Mouse (Mus musculus) liver, embryonic 15.5 days (tissue): ENCODE data around the gene Asic2. TPM values are rescaled to one million over a fixed set of nuclear protein-coding genes. Genes with fewer than 3 reads are reported as not detected.

Experiments
- ATAC-seq: fragments of 200-750 bp; cut with Nextera tagmentation; 2 replicates; pipeline ENCODE4 v1.8.0; 2017; ENCODE audit warnings: moderate number of reproducible peaks, mild to moderate bottlenecking, moderate library complexity; ENCODE audit not compliant: insufficient read depth
- H3K27ac ChIP-seq: fragments of 300-500 bp; sonication (generic); replicated peaks from 2 replicates; pipeline ENCODE4 v1.5.1; 2015; ENCODE audit warnings: mild to moderate bottlenecking, inconsistent platforms
- H3K27me3 ChIP-seq: fragments of 300-500 bp; sonication (generic); 2 replicates; pipeline ENCODE4 v1.6.1; 2015; ENCODE audit warnings: mild to moderate bottlenecking, inconsistent platforms
- H3K36me3 ChIP-seq: fragments of 300-500 bp; sonication (generic); replicated peaks from 2 replicates; pipeline ENCODE4 v1.6.1; 2015; ENCODE audit warnings: moderate library complexity, mild to moderate bottlenecking, inconsistent platforms
- H3K4me1 ChIP-seq: fragments of 300-500 bp; sonication (generic); replicated peaks from 2 replicates; pipeline ENCODE4 v1.6.1; 2015; ENCODE audit warnings: inconsistent platforms
- H3K4me2 ChIP-seq: fragments of 300-500 bp; sonication (generic); 2 replicates; pipeline ENCODE4 v1.6.1; 2015; ENCODE audit warnings: moderate library complexity, mild to moderate bottlenecking, inconsistent platforms
- H3K4me3 ChIP-seq: fragments of 300-500 bp; sonication (generic); replicated peaks from 2 replicates; pipeline ENCODE4 v1.5.1; 2015; ENCODE audit warnings: mild to moderate bottlenecking, inconsistent platforms
- H3K9ac ChIP-seq: fragments of 300-500 bp; sonication (generic); 2 replicates; pipeline ENCODE4 v1.6.1; 2015; ENCODE audit warnings: moderate library complexity, mild to moderate bottlenecking, inconsistent platforms
- H3K9me3 ChIP-seq: fragments of 300-500 bp; sonication (generic); replicated peaks from 2 replicates; pipeline ENCODE4 v1.6.1; 2016; ENCODE audit warnings: inconsistent platforms
- WGBS: fragments of 180-500 bp; shearing (Covaris S2); methylation state at CpG from one replicate; pipeline ENCODE4 v1.1.7; 2015; ENCODE audit warnings: mixed read lengths; ENCODE audit not compliant: insufficient replicate concordance; 5-methylcytosine and 5-hydroxymethylcytosine counted together
- polyA plus RNA-seq: library from polyadenylated mRNA; unstranded; fragments of >200 nt; fragmentation: Nextera tagmentation; extraction: Ambion mirVana; gene quantifications from 2 replicates; pipeline ENCODE4 v1.2.1, GENCODE M21; 2015

The Asic2 gene
- polyA plus RNA-seq, 1 experiment from 2014 or later: 0.03 TPM

DNA sequence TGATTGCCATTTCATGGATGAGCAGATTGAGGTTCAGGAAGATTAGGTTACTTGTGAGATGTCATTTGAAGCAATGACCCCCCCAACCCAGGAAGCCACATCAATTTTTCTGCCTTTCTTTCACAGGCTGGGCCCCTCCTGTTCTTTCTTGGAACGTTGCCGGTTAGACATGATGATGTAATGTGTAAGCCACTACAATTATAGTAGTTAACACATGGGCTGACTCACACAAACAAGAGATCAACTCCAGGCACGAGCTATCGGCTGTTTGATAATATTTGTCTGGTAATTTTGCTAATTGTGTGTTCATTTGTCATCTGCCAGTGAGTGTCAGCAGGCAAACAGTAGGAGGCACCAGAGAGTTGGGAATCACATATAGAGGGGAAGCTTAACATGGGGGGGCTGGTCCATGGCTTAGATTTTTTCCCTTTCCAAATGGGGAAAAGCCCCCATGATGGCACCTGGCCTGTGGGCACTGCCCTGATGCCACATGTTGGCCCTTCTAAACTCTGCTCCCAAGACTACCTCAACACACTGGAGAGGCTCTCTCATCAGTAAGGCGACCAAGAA, 198.5 kb downstream of the Asic2 start:
- H3K4me2 ChIP-seq: no peak overlapping the region
- no peak overlapping the region for H3K4me3 ChIP-seq
- no peak overlapping the region for H3K27ac ChIP-seq
- H3K36me3 ChIP-seq: no peaks in the 10 kb centered on the region
- no peaks in the 10 kb centered on the region for H3K27me3 ChIP-seq
- no peaks in the 10 kb centered on the region for H3K4me1 ChIP-seq
- no peaks in the 10 kb centered on the region for H3K9me3 ChIP-seq
- ATAC-seq: no peak
- H3K9ac ChIP-seq: no peak overlapping the region
- WGBS: 44% methylated on average over 5 of the region's 5 CpGs

DNA sequence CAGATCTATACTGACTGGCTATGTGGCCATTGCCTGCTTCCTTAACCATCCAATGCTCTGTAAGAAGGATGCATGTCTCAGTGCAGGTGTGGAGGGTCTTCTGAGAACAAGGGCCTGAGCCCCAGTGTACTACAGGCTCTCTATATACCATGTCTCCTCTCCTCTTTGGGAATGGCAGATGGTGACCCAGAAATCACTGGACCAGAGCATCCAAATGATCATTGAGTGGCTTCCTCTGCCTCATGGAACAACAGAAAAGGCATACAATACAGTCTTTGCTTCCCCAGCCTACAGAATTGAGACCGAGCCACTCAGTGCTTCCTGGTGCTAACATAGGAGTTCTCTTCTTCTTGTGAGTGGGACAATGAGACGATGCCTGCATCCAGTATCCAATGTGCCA, 200.0 kb downstream of the Asic2 start:
- 62% methylated on average over 2 of the region's 2 CpGs for WGBS
- ATAC-seq: no peak
- no peak overlapping the region for H3K9ac ChIP-seq
- H3K27ac ChIP-seq: no peak overlapping the region
- H3K4me2 ChIP-seq: no peak overlapping the region
- no peak overlapping the region for H3K4me3 ChIP-seq
- no peaks in the 10 kb centered on the region for H3K27me3 ChIP-seq
- no peaks in the 10 kb centered on the region for H3K36me3 ChIP-seq
- H3K4me1 ChIP-seq: no peaks in the 10 kb centered on the region
- H3K9me3 ChIP-seq: no peaks in the 10 kb centered on the region

DNA sequence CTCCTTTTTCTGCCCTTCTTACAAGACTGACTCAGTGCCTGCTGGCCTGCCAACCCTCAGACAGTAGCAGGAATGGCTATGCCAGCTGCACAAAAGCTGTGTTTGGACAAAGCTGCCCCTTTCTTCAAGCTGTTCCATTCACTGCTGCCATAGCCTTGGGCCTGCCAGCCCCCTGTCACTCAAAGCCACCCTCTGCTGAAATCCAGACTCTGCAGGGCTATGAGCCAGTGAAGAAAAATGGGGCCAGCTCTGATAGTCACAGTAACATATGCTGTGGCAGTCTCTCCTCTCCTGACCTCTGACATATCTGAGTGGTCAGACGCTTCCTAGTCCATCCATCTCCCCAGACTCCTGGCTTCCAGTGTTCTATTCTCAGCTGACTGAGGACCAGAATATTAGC, 200.5 kb downstream of the Asic2 start:
- 44% methylated on average over 1 of the region's 1 CpGs for WGBS
- no peaks in the 10 kb centered on the region for H3K36me3 ChIP-seq

DNA sequence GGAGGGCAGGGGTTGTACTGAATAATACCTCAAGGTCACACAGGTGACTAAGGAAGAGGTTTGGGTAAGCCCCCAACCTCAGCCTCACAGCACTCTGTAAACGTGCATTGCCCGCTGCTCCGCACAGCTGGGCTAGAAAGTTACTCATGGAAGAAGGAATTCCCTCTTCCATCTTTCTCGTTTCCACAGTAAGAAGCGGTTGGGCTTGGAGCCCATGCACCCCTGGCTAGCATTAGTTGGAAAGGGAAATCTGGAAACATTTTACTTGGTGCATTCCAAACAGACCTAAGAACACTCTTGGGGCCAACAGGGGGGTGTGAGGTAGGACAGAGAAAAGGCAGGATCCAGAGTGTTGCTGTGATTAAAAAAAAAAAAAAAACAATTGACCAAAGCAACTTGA, 203.0 kb downstream of the Asic2 start:
- no peak overlapping the region for H3K4me2 ChIP-seq
- no peaks in the 10 kb centered on the region for H3K36me3 ChIP-seq
- no peak for ATAC-seq
- no peaks in the 10 kb centered on the region for H3K27me3 ChIP-seq
- no peaks in the 10 kb centered on the region for H3K4me1 ChIP-seq
- H3K4me3 ChIP-seq: no peak overlapping the region
- no peaks in the 10 kb centered on the region for H3K9me3 ChIP-seq
- H3K27ac ChIP-seq: no peak overlapping the region
- 65% methylated on average over 5 of the region's 5 CpGs for WGBS
- no peak overlapping the region for H3K9ac ChIP-seq

More for the DNA sequence above, 200.5 kb downstream of the Asic2 start:
- ATAC-seq: no peak
- no peak overlapping the region for H3K4me2 ChIP-seq
- no peaks in the 10 kb centered on the region for H3K4me1 ChIP-seq
- no peaks in the 10 kb centered on the region for H3K27me3 ChIP-seq
- no peak overlapping the region for H3K4me3 ChIP-seq
- no peak overlapping the region for H3K27ac ChIP-seq
- H3K9me3 ChIP-seq: no peaks in the 10 kb centered on the region
- no peak overlapping the region for H3K9ac ChIP-seq

DNA sequence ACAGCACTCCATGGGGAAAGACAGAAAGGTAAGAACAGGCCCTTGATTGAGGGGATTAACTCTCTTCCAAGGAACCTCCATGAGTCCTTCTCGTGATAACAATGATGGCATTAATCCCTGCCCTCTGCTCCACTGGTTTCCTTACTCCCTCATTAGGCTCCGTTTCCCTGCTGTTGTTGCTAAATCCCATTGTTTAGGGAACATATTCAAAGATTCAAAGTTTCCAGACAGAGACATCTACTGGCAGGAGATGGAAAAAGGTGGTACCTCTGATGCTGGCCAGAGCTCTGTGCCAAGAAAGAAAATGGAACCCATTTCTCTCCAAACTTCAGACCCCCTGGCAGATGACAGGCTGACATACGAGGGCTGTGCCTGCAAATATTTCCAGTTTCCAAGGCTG, 203.5 kb downstream of the Asic2 start:
- H3K4me3 ChIP-seq: no peak overlapping the region
- no peaks in the 10 kb centered on the region for H3K4me1 ChIP-seq
- no peaks in the 10 kb centered on the region for H3K27me3 ChIP-seq
- no peak overlapping the region for H3K4me2 ChIP-seq
- H3K9ac ChIP-seq: no peak overlapping the region
- no peaks in the 10 kb centered on the region for H3K36me3 ChIP-seq
- WGBS: 15% methylated on average over 3 of the region's 3 CpGs
- H3K27ac ChIP-seq: no peak overlapping the region
- H3K9me3 ChIP-seq: no peaks in the 10 kb centered on the region
- ATAC-seq: no peak

DNA sequence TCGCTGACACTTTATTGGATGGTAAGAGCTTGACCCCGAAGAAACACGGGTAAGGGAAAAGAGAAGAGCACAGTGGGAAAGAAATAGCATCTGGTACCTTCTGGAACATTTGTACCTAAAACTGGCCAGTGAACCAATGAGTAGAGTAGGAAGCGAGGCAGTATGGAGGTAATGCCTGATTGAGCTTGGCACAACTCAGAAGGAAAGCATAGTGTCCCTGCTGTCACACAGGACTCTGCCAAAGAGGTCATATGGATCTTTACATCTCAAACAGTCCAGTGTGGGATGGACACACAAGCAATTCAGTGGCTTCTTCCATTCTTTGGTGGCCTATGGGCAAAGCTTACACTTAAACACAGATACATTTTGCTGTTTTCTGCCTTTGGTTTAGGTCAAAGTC, 211.0 kb downstream of the Asic2 start:
- Histone ChIP-seq H3K36me3 (no peaks in the 10 kb centered on the region), H3K4me1 (no peaks in the 10 kb centered on the region), H3K9me3 (no peaks in the 10 kb centered on the region), H3K9ac (no peak overlapping the region), H3K4me3 (no peak overlapping the region), H3K27me3 (no peaks in the 10 kb centered on the region), H3K27ac (no peak overlapping the region), H3K4me2 (no peak overlapping the region)
- WGBS: 62% methylated on average over 4 of the region's 4 CpGs
- ATAC-seq: no peak

DNA sequence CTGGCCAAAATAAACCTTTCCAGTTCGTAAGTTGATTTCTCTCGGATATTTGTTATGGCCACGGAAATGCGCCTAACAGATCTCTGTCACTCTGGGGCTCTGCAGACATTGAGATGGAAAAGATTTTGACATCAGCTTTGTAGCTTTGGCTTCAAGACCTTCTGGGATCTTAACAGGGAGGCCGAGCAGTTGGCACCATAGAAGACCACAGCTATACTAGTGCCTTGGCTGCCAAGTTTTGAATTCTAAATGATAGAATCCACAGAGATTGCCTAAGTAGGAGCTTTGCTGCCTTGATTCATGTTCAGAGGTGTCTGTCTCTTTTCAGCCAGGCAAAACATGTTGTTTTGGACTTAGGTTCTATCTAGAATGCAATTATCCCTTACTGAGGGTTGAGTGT, 217.4 kb downstream of the Asic2 start:
- no peaks in the 10 kb centered on the region for H3K4me1 ChIP-seq
- WGBS: 72% methylated on average over 5 of the region's 5 CpGs
- H3K27me3 ChIP-seq: no peaks in the 10 kb centered on the region
- ATAC-seq: no peak
- H3K9ac ChIP-seq: no peak overlapping the region
- no peak overlapping the region for H3K4me2 ChIP-seq
- H3K27ac ChIP-seq: no peak overlapping the region
- H3K4me3 ChIP-seq: no peak overlapping the region
- no peaks in the 10 kb centered on the region for H3K9me3 ChIP-seq
- no peaks in the 10 kb centered on the region for H3K36me3 ChIP-seq

DNA sequence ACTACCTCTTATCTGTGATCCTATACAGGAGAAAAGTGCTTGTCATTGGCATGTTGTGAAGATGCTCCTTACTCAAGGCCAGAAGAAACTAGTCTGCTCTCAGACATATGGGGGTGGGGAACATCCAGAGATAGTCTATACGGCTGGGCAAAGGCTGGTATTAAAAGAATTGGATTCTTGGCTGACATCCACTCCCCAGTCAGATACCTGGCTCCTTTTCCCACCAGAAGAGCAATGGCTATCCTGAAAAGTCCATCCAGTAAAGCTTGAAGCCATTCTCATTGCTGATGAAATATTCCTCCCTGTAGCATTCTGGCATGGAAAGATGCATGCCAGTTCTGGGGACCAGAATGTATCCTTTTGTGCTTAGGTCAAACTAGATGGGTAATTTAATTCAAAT, 218.2 kb downstream of the Asic2 start:
- Histone ChIP-seq H3K9me3 (no peaks in the 10 kb centered on the region), H3K36me3 (no peaks in the 10 kb centered on the region), H3K27ac (no peak overlapping the region), H3K27me3 (no peaks in the 10 kb centered on the region), H3K4me1 (no peaks in the 10 kb centered on the region), H3K4me3 (no peak overlapping the region), H3K9ac (no peak overlapping the region), H3K4me2 (no peak overlapping the region)
- WGBS: 40% methylated on average over 1 of the region's 1 CpGs
- no peak for ATAC-seq

DNA sequence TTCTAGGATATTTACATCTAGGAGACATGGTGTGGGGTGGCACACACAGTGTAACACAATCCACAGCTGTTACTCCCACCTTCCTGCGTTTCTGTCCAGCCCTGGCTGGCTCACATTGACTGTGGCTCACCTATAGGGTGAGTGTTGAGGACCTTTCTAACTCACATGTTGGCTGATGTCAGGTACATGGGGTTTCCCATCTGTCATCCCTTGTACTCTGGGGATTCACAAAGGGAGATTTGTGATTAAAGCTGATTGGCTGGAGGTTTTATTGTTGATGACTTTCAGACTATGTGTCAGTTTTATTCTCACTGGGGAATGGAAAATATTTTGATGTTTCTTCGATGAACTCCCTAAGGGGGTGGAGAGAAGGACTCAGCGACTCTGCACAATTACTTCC, 229.3 kb downstream of the Asic2 start:
- ATAC-seq: no peak
- H3K27me3 ChIP-seq: no peaks in the 10 kb centered on the region
- no peak overlapping the region for H3K4me3 ChIP-seq
- no peak overlapping the region for H3K27ac ChIP-seq
- no peak overlapping the region for H3K9ac ChIP-seq
- H3K4me2 ChIP-seq: no peak overlapping the region
- H3K36me3 ChIP-seq: no peaks in the 10 kb centered on the region
- WGBS: 29% methylated on average over 3 of the region's 3 CpGs
- no peaks in the 10 kb centered on the region for H3K9me3 ChIP-seq
- H3K4me1 ChIP-seq: no peaks in the 10 kb centered on the region

DNA sequence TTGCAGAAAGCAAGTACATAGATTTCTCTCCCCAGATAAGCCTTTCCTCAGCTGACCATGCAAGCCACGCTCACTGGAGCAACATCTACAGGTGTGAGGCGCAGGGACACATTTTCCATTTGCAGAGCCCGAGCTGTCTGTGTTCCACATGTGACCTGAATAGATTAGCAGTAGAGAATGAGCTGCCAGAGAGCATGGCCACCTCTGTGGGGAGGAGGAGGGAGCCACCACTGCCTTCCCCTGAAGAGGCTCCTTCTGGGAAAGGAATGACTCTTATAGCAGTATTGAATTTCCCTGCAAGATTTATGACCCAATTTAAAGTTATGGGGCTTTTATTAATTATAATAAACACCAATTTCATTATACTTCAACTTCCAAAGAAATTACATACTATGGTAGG, 230.5 kb downstream of the Asic2 start:
- Histone ChIP-seq H3K4me2 (no peak overlapping the region), H3K27ac (no peak overlapping the region), H3K27me3 (no peaks in the 10 kb centered on the region), H3K4me3 (no peak overlapping the region), H3K4me1 (no peaks in the 10 kb centered on the region), H3K9me3 (no peaks in the 10 kb centered on the region), H3K9ac (no peak overlapping the region), H3K36me3 (no peaks in the 10 kb centered on the region)
- no peak for ATAC-seq
- 46% methylated on average over 3 of the region's 3 CpGs for WGBS

DNA sequence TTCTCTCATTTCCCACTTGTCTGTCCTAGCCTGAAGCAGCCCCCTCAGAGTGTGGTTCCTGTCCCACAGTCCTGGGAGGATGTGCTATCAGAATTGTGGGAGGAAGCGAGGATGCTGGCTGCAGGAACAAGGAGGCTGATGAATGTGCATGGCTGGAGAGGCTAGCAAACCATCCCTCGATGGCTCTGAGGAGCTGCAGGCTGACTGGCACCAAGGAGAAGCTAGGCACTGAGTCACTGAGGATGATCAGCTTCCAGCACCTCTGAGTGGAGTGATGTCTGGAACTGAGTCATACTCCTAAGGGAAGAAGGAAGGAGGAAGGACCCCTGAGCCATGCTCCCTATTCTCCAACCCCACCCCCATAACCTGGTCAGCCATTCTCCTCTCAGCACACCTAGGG, 246.2 kb downstream of the Asic2 start:
- no peaks in the 10 kb centered on the region for H3K36me3 ChIP-seq
- no peak overlapping the region for H3K27ac ChIP-seq
- ATAC-seq: no peak
- H3K9me3 ChIP-seq: no peaks in the 10 kb centered on the region
- H3K4me1 ChIP-seq: no peaks in the 10 kb centered on the region
- no peak overlapping the region for H3K4me2 ChIP-seq
- no peaks in the 10 kb centered on the region for H3K27me3 ChIP-seq
- 46% methylated on average over 2 of the region's 2 CpGs for WGBS
- H3K4me3 ChIP-seq: no peak overlapping the region
- H3K9ac ChIP-seq: no peak overlapping the region

DNA sequence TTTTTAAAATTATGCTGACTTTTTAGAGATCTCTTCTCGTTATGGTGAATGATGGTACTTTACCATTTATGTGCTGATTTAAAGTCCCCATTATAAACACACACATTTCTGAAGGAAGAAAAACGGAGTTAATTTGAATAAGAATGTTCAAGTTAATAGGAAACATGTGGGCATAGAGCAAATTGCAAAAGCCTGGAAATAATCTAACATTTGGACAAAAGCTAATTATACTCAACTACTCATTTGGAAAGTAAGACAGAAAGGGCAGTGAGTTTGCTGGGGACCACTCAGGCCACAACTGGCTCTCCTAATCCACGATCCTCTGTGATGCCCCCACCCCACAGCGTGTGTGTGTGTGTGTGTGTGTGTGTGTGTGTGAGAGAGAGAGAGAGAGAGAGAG, 253.5 kb downstream of the Asic2 start:
- Histone ChIP-seq H3K9ac (no peak overlapping the region), H3K9me3 (no peaks in the 10 kb centered on the region), H3K4me1 (no peaks in the 10 kb centered on the region), H3K27ac (no peak overlapping the region), H3K27me3 (no peaks in the 10 kb centered on the region), H3K4me2 (no peak overlapping the region), H3K36me3 (no peaks in the 10 kb centered on the region), H3K4me3 (no peak overlapping the region)
- no peak for ATAC-seq
- WGBS: 49% methylated on average over 4 of the region's 4 CpGs
